9 mouse cellular contexts compared by ENCODE assay signal in genomic region chrX:134019005-134019404, GRCm38 (mm10). TPM values are rescaled to one million over a fixed set of nuclear protein-coding genes. Genes with fewer than 3 reads are reported as not detected.
A peak's percentile ranks its signal among the peaks of the same experiment; 100 is the strongest.
DNase-seq lines count a peak whose midpoint lies in the region; ATAC-seq lines count a peak whose summit lies in the region.
"Had no signal": no experiment of that assay in that cellular context is flagged by ENCODE, and none has a peak within 500 bp of the region (broad histone marks: within the 10 kb centered on the region; RNA-seq: fewer than 3 reads in every experiment).

No protein-coding gene starts in this region.

- H3K9me3 ChIP-seq in midbrain, embryonic 16.5 days (replicated peaks; ENCODE audit: control insufficient read depth, low read length, poor library complexity, severe bottlenecking) = no peaks in the 10 kb centered on the region
- H3K9me3 ChIP-seq: stomach, embryonic 15.5 days had no signal

- 13% methylated on average over 9 of the region's 9 CpGs for WGBS in midbrain, embryonic 16.5 days

- DNase-seq in 3134 (ENCODE audit: extremely low read depth, insufficient read length, low spot score) (peak; percentile 1), ZHBTc4 (ENCODE audit: low read depth, low spot score) (peak; percentile 57)
- peak; percentile 18 to 48 for DNase-seq in gastrocnemius, postnatal 36 days
- DNase-seq in kidney, adult 18-20 months = peak; percentile 66
- DNase-seq in left cerebral cortex, postnatal 4 days = peak; percentile 57
- peak; percentile 7 to 35 for DNase-seq in spleen, postnatal 14 days (ENCODE audit: low spot score in 2 of 2)

- H3K4me3 ChIP-seq in midbrain, embryonic 16.5 days (ENCODE audit: low read depth, low read length) = no peak overlapping the region
- H3K4me3 ChIP-seq: stomach, embryonic 15.5 days had no signal

- no peak overlapping the region for H3K9ac ChIP-seq in midbrain, embryonic 16.5 days (ENCODE audit: low read depth, low read length)
- H3K9ac ChIP-seq: stomach, embryonic 15.5 days had no signal

- no peaks in the 10 kb centered on the region for H3K36me3 ChIP-seq in midbrain, embryonic 16.5 days (ENCODE audit: control insufficient read depth, insufficient read depth, low read length)
- H3K36me3 ChIP-seq: stomach, embryonic 15.5 days had no signal

- no peak overlapping the region for H3K4me2 ChIP-seq in midbrain, embryonic 16.5 days (ENCODE audit: low read length)
- H3K4me2 ChIP-seq: stomach, embryonic 15.5 days had no signal

- no peaks in the 10 kb centered on the region for H3K4me1 ChIP-seq in midbrain, embryonic 16.5 days (ENCODE audit: control insufficient read depth, insufficient read depth, low read length)
- H3K4me1 ChIP-seq: stomach, embryonic 15.5 days had no signal

- intact Hi-C loops in gastrocnemius, postnatal 36 days (cut with DNase I) = loop anchor here (10.0 kb wide), 1 partner anchor 234 kb away; no protein-coding TSS in a partner anchor
- intact Hi-C loops in left cerebral cortex, postnatal 4 days (cut with DNase I) = loop anchor here (2.0 kb wide), 1 partner anchor 72 kb away; no protein-coding TSS in a partner anchor

- H3K27me3 ChIP-seq in midbrain, embryonic 16.5 days (ENCODE audit: control insufficient read depth, insufficient read depth, low read depth, low read length) = no peaks in the 10 kb centered on the region
- H3K27me3 ChIP-seq: stomach, embryonic 15.5 days had no signal

- peak; percentile 99 for ATAC-seq in common myeloid progenitor, adult 5-6 weeks (replicated peaks; ENCODE audit: low read depth, poor library complexity, severe bottlenecking)
- ATAC-seq in midbrain, embryonic 16.5 days = peak; percentile 79

- no peak overlapping the region for H3K27ac ChIP-seq in midbrain, embryonic 16.5 days (ENCODE audit: low read length)
- H3K27ac ChIP-seq: stomach, embryonic 15.5 days had no signal

RNA-seq across cellular contexts. Expression of gene Sytl4, which starts 37.4 kb away (rescaled TPM):
- 5.8 and 7.4 TPM in 2 replicates for total RNA-seq in common myeloid progenitor, adult 5-6 weeks (2017)
- under 1 TPM; 0.49 to 0.66 TPM for total RNA-seq in gastrocnemius, postnatal 36 days (2021)
- under 1 TPM; 0.44 to 0.91 TPM for total RNA-seq in left cerebral cortex, postnatal 4 days (2021)
- 0.78 and 0.99 TPM in 2 replicates for polyA plus RNA-seq in midbrain, embryonic 16.5 days (2015; fragmentation: Nextera tagmentation; extraction: Ambion mirVana)

RNA-seq across cellular contexts. Expression of gene Cstf2, which starts 40.0 kb away (rescaled TPM):
- 72.9 and 102 TPM in 2 replicates for total RNA-seq in common myeloid progenitor, adult 5-6 weeks (2017)
- 10 to 100 TPM in 1 of 2 experiments, 1 to 10 TPM in 1; 6.6 to 10.7 TPM for total RNA-seq in gastrocnemius, postnatal 36 days (2021)
- 100 to 1,000 TPM in 1 of 2 experiments, 10 to 100 TPM in 1; 96.9 to 108 TPM for total RNA-seq in left cerebral cortex, postnatal 4 days (2021)
- 71.8 and 72.5 TPM in 2 replicates for polyA plus RNA-seq in midbrain, embryonic 16.5 days (2015; fragmentation: Nextera tagmentation; extraction: Ambion mirVana)

Comparison
In these comparisons a context has a peak if more than half of its experiments do, and no peak if none do; other contexts are left out.
1. DNase-seq: peak in every context shown above with its lines; median percentile 66 in kidney, adult 18-20 months; 57 in ZHBTc4; 57 in left cerebral cortex, postnatal 4 days; 33 in gastrocnemius, postnatal 36 days; 21 in spleen, postnatal 14 days; 1 in 3134.